Mouse (Mus musculus) MEL (cell line): ENCODE results near the gene Gm20388. TPM values are rescaled to one million over a fixed set of nuclear protein-coding genes. Genes with fewer than 3 reads are reported as not detected.

Experiments
- DNase-seq: peaks from one replicate; pipeline ENCODE4 v3.0.0; 2011; ENCODE audit warnings: low read depth, low spot score
- H3K27ac ChIP-seq: 2 replicates; pipeline ENCODE4 v1.5.1; 2012; ENCODE audit warnings: low read depth, mild to moderate bottlenecking, control low read depth, low read length, moderate library complexity; ENCODE audit not compliant: control insufficient read depth
- H3K27me3 ChIP-seq, 2 experiments: fragments of 150-350 bp in 1 of 2; sonication (generic) in 1 of 2; 2 replicates each; pipeline ENCODE4 v1.6.1; 2012; ENCODE audit warnings: low read length in 2 of 2, mild to moderate bottlenecking in 2 of 2, improper control_type of control experiment in 1 of 2, moderate library complexity in 1 of 2; ENCODE audit not compliant: insufficient read depth in 2 of 2, control insufficient read depth in 1 of 2
- H3K36me3 ChIP-seq, 2 experiments: 2 replicates each; pipeline ENCODE4 v1.6.1; 2012 to 2014; ENCODE audit warnings: low read length in 2 of 2, improper control_type of control experiment in 1 of 2, inconsistent platforms in 1 of 2, mild to moderate bottlenecking in 1 of 2; ENCODE audit not compliant: insufficient read depth in 2 of 2, control insufficient read depth in 1 of 2
- H3K4me1 ChIP-seq, 2 experiments: fragments of 150-350 bp in 1 of 2; sonication (generic) in 1 of 2; 2 replicates each; pipeline ENCODE4 v1.6.1; 2012; ENCODE audit warnings: low read length in 2 of 2, improper control_type of control experiment in 1 of 2, mild to moderate bottlenecking in 1 of 2; ENCODE audit not compliant: insufficient read depth in 2 of 2, control insufficient read depth in 1 of 2
- H3K4me3 ChIP-seq, 2 experiments: fragments of 150-350 bp in 1 of 2; sonication (generic) in 1 of 2; 2 replicates each; pipeline ENCODE4 v1.5.1; 2012; ENCODE audit warnings: low read depth in 2 of 2, low read length in 2 of 2, mild to moderate bottlenecking in 2 of 2, moderate library complexity in 2 of 2, control low read depth in 1 of 2, improper control_type of control experiment in 1 of 2; ENCODE audit not compliant: control insufficient read depth in 1 of 2, insufficient read depth in 1 of 2
- H3K79me2 ChIP-seq: 2 replicates; pipeline ENCODE4 v1.6.1; 2012; ENCODE audit warnings: mild to moderate bottlenecking, low read length, moderate library complexity; ENCODE audit not compliant: control insufficient read depth, poor library complexity, insufficient read depth
- H3K9ac ChIP-seq: 2 replicates; pipeline ENCODE4 v1.6.1; 2012; ENCODE audit warnings: low read depth, mild to moderate bottlenecking, control low read depth, low read length, moderate library complexity; ENCODE audit not compliant: control insufficient read depth, poor library complexity, severe bottlenecking
- H3K9me3 ChIP-seq: fragments of 150-350 bp; sonication (generic); replicated peaks from 2 replicates; pipeline ENCODE4 v1.6.1; 2012; ENCODE audit warnings: mild to moderate bottlenecking, low read length, improper control_type of control experiment, moderate library complexity; ENCODE audit not compliant: insufficient read depth
- BHLHE40 ChIP-seq: IDR thresholded peaks from 2 replicates; pipeline ENCODE4 v1.6.1; 2012; ENCODE audit warnings: low read depth, mild to moderate bottlenecking, inconsistent platforms, low read length, improper control_type of control experiment, borderline replicate concordance
- CHD1 ChIP-seq: IDR thresholded peaks from 2 replicates; pipeline ENCODE4 v1.6.1; 2012; ENCODE audit warnings: low read depth, mild to moderate bottlenecking, inconsistent platforms, low read length, improper control_type of control experiment
- CHD2 ChIP-seq: IDR thresholded peaks from 2 replicates; pipeline ENCODE4 v1.6.1; 2011; ENCODE audit warnings: low read length, improper control_type of control experiment
- EP300 ChIP-seq, 2 experiments: IDR thresholded peaks; 2 replicates each; pipeline ENCODE4 v1.6.1; 2011; ENCODE audit warnings: improper control_type of control experiment in 2 of 2, low read length in 2 of 2, low read depth in 1 of 2, mild to moderate bottlenecking in 1 of 2
- GABPA ChIP-seq: IDR thresholded peaks from 2 replicates; pipeline ENCODE4 v1.6.1; 2012; ENCODE audit warnings: low read depth, mild to moderate bottlenecking, inconsistent platforms, low read length, improper control_type of control experiment, moderate library complexity
- GATA1 ChIP-seq: IDR thresholded peaks from 2 replicates; pipeline ENCODE4 v1.6.1; 2011; ENCODE audit warnings: low read depth, low read length, improper control_type of control experiment
- MAFK ChIP-seq: IDR thresholded peaks from 2 replicates; pipeline ENCODE4 v1.6.1; 2011; ENCODE audit warnings: low read depth, mild to moderate bottlenecking, low read length, improper control_type of control experiment, borderline replicate concordance
- MEF2A ChIP-seq: IDR thresholded peaks from 2 replicates; pipeline ENCODE4 v1.6.1; 2014; ENCODE audit warnings: low read depth, mild to moderate bottlenecking, inconsistent platforms, low read length, improper control_type of control experiment; ENCODE audit not compliant: poor library complexity, insufficient replicate concordance, severe bottlenecking; ENCODE audit errors: extremely low read depth
- MXI1 ChIP-seq: IDR thresholded peaks from 2 replicates; pipeline ENCODE4 v1.6.1; 2011; ENCODE audit warnings: mild to moderate bottlenecking, low read depth, low read length, improper control_type of control experiment
- MYB ChIP-seq: IDR thresholded peaks from 2 replicates; pipeline ENCODE4 v1.6.1; 2011; ENCODE audit warnings: mild to moderate bottlenecking, low read depth, low read length, improper control_type of control experiment
- MYC ChIP-seq: IDR thresholded peaks from 2 replicates; pipeline ENCODE4 v1.6.1; 2011; ENCODE audit warnings: low read depth, mild to moderate bottlenecking, low read length, improper control_type of control experiment, moderate library complexity
- NELFE ChIP-seq: IDR thresholded peaks from 2 replicates; pipeline ENCODE4 v1.6.1; 2011; ENCODE audit warnings: low read depth, low read length, improper control_type of control experiment
- POLR2AphosphoS2 ChIP-seq: IDR thresholded peaks from 2 replicates; pipeline ENCODE4 v1.6.1; 2011; ENCODE audit warnings: low read length, improper control_type of control experiment
- POLR2AphosphoS5 ChIP-seq: IDR thresholded peaks from 2 replicates; pipeline ENCODE4 v1.6.1; 2012; ENCODE audit warnings: low read depth, borderline replicate concordance, mild to moderate bottlenecking, inconsistent platforms, low read length, moderate library complexity, mixed read lengths
- RAD21 ChIP-seq: IDR thresholded peaks from 2 replicates; pipeline ENCODE4 v1.6.1; 2011; ENCODE audit warnings: mild to moderate bottlenecking, low read depth, low read length, improper control_type of control experiment
- RCOR1 ChIP-seq: IDR thresholded peaks from 2 replicates; pipeline ENCODE4 v1.6.1; 2012; ENCODE audit warnings: low read depth, mild to moderate bottlenecking, inconsistent platforms, low read length, improper control_type of control experiment
- SIN3A ChIP-seq: IDR thresholded peaks from 2 replicates; pipeline ENCODE4 v1.6.1; 2012; ENCODE audit warnings: low read length, improper control_type of control experiment, inconsistent platforms
- SMC3 ChIP-seq: IDR thresholded peaks from 2 replicates; pipeline ENCODE4 v1.6.1; 2011; ENCODE audit warnings: low read depth, low read length, improper control_type of control experiment
- TAL1 ChIP-seq: IDR thresholded peaks from 2 replicates; pipeline ENCODE4 v1.6.1; 2012; ENCODE audit warnings: mild to moderate bottlenecking, inconsistent platforms, low read length, moderate library complexity, mixed read lengths
- TCF12 ChIP-seq: IDR thresholded peaks from 2 replicates; pipeline ENCODE4 v1.6.1; 2014; ENCODE audit warnings: low read depth, mild to moderate bottlenecking, inconsistent platforms, low read length, improper control_type of control experiment, moderate library complexity
- UBTF ChIP-seq: IDR thresholded peaks from 2 replicates; pipeline ENCODE4 v1.6.1; 2012; ENCODE audit warnings: low read depth, mild to moderate bottlenecking, inconsistent platforms, low read length, improper control_type of control experiment, moderate library complexity, borderline replicate concordance; ENCODE audit not compliant: insufficient read depth
- USF1 ChIP-seq: IDR thresholded peaks from 2 replicates; pipeline ENCODE4 v1.6.1; 2014; ENCODE audit warnings: low read depth, mild to moderate bottlenecking, inconsistent platforms, low read length, improper control_type of control experiment, moderate library complexity
- USF2 ChIP-seq, 2 experiments: IDR thresholded peaks; 2 replicates each; pipeline ENCODE4 v1.6.1; 2011 to 2012; ENCODE audit warnings: improper control_type of control experiment in 2 of 2, low read length in 2 of 2, borderline replicate concordance in 1 of 2, inconsistent platforms in 1 of 2, low read depth in 1 of 2, mild to moderate bottlenecking in 1 of 2; ENCODE audit not compliant: insufficient read depth in 1 of 2
- ZKSCAN1 ChIP-seq: IDR thresholded peaks from 2 replicates; pipeline ENCODE4 v1.6.1; 2012; ENCODE audit warnings: low read depth, mild to moderate bottlenecking, inconsistent platforms, low read length, improper control_type of control experiment, moderate library complexity
- ZMIZ1 ChIP-seq: IDR thresholded peaks from 2 replicates; pipeline ENCODE4 v1.6.1; 2012; ENCODE audit warnings: low read depth, mild to moderate bottlenecking, inconsistent platforms, low read length, improper control_type of control experiment, moderate library complexity
- ZNF384 ChIP-seq: IDR thresholded peaks from 2 replicates; pipeline ENCODE4 v1.6.1; 2012; ENCODE audit warnings: low read depth, mild to moderate bottlenecking, inconsistent platforms, low read length, improper control_type of control experiment
- polyA plus RNA-seq, 2 experiments: library from polyadenylated mRNA; stranded (reverse) in 1 of 2; unstranded in 1 of 2; fragments of >175 nt in 1 of 2; fragments of >200 nt in 1 of 2; gene quantifications; 2 replicates each; pipeline versions ENCODE4 v1.2.1 to v1.2.4; 2012; ENCODE audit warnings: low replicate concordance in 2 of 2, low read depth in 1 of 2; ENCODE audit not compliant: insufficient read length in 2 of 2, insufficient read depth in 1 of 2, missing spikeins in 1 of 2
- total RNA-seq: library from RNA; depleted of rRNA; stranded (reverse); fragments of 300-350 nt; gene quantifications from 2 replicates; pipeline ENCODE4 v1.2.3, GENCODE M21; 2012

Gm20388 gene
- total and polyA plus RNA-seq, 3 experiments, result 11.1 to 17.8 TPM; not detected in 1

GRCm38 (mm10) chr8:120787631-120788030 is 877.0 kb downstream of the Gm20388 start:
- no peaks in the 10 kb centered on the region for H3K79me2 ChIP-seq
- TF ChIP-seq ZKSCAN1 (no peak), TCF12 (no peak), GABPA (no peak), CHD1 (no peak), NELFE (no peak), SMC3 (no peak), MYB (no peak), SIN3A (no peak), MAFK (no peak), POLR2AphosphoS5 (no peak), TAL1 (no peak), BHLHE40 (no peak), EP300 (IDR thresholded peaks at IDR 0.05; ENCODE audit: low read depth in 1 of 2, low read length in 2 of 2) (no peak), USF2 (IDR thresholded peaks at IDR 0.05; ENCODE audit: borderline replicate concordance in 1 of 2, insufficient read depth in 1 of 2, low read depth in 1 of 2, low read length in 2 of 2) (no peak), GATA1 (no peak), MEF2A (no peak)
- H3K9ac ChIP-seq, result no peak overlapping the region
- H3K27ac ChIP-seq, result no peak overlapping the region
- DNase-seq, result no peak
- no peaks in the 10 kb centered on the region for H3K9me3 ChIP-seq
- H3K27me3 ChIP-seq, result no peaks in the 10 kb centered on the region
- no peaks in the 10 kb centered on the region for H3K4me1 ChIP-seq
- H3K4me3 ChIP-seq, result no peak overlapping the region
- no peaks in the 10 kb centered on the region for H3K36me3 ChIP-seq

GRCm38 (mm10) chr8:120792710-120793109 is 882.1 kb downstream of the Gm20388 start:
- Histone ChIP-seq H3K79me2 (no peaks in the 10 kb centered on the region), H3K36me3 (no peaks in the 10 kb centered on the region), H3K4me3 (no peak overlapping the region), H3K9me3 (no peaks in the 10 kb centered on the region), H3K4me1 (no peaks in the 10 kb centered on the region), H3K9ac (no peak overlapping the region), H3K27me3 (no peaks in the 10 kb centered on the region), H3K27ac (no peak overlapping the region)
- TF ChIP-seq POLR2AphosphoS5, result no peak
- no peak for TF ChIP-seq MEF2A
- TF ChIP-seq MYC, result no peak
- TF ChIP-seq NELFE, result no peak
- TF ChIP-seq USF1, result no peak
- TF ChIP-seq BHLHE40, result no peak
- TF ChIP-seq CHD2, result no peak
- no peak for TF ChIP-seq RAD21
- no peak for TF ChIP-seq CHD1
- TF ChIP-seq ZMIZ1, result no peak
- no peak for TF ChIP-seq GATA1
- TF ChIP-seq RCOR1, result no peak
- TF ChIP-seq UBTF, result no peak
- no peak for TF ChIP-seq MXI1
- no peak for TF ChIP-seq POLR2AphosphoS2
- TF ChIP-seq ZNF384, result no peak
- no peak for DNase-seq
